Mouse (Mus musculus): ENCODE data around the gene Ap4b1. TPM values are rescaled to one million over a fixed set of nuclear protein-coding genes. Genes with fewer than 3 reads are reported as not detected.

The Ap4b1 gene
- polyA plus RNA-seq, 1 experiment from 2014 or later = 24.5 TPM

DNA sequence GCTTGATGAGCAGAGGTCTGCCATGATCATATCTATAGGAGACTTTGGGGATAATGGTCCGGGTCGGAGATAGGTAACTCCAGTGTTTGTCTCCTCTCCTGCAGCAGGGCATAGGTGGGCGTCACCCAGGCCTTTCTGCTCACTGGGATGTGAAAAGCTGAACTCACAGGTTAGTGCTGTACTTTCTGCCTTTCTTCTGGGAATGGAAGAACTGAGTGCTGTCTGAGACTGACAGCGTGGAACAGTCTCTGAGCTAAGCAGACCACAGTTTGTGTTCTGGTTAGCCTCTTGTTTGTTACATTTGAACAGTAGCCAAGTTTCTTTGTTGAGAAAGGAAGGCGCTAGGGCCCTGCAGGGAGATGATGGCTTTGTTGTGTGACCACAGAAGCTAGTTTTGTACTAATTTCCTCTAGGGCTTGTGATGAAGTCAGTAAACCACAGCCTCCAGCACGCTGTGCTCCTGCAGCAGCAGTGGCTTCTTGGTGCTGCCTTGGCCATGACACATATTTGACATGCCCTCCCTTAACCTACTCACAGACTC, 50.6 kb downstream of the Ap4b1 start:
- Histone ChIP-seq H3K27ac (no peak overlapping the region), H3K9ac (no peak overlapping the region), H3K4me3 (no peak overlapping the region), H3K9me3 (no peaks in the 10 kb centered on the region), H3K36me3 (replicated peaks) (no peaks in the 10 kb centered on the region), H3K4me2 (no peak overlapping the region), H3K27me3 (replicated peaks) (no peaks in the 10 kb centered on the region), H3K4me1 (no peaks in the 10 kb centered on the region)
- ATAC-seq (replicated peaks) = no peak
- 65% methylated on average over 6 of the region's 6 CpGs for WGBS

DNA sequence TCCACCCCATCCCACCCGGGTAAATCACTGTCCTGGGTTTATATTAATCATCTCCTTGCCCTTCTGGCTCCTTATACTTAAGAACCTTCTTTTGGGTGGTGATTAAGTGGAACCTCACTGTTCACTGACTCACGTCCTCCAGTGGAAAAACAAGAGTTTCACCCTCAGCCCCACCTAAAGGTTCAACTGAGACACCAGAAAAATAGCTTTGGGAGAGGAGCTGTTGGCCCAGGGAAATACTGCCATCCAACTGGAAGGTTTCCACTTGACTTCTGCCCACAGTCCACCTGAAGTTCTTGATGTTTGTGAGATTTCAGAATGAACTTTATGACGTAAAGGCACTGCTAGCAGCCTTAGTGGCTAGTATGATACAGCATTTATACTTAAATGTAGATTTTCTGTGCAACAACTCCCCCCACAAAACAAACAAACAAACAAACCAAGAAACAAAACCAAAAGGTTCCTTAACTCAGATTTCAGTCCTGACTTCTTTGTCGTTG, 53.5 kb downstream of the Ap4b1 start:
- Histone ChIP-seq H3K27me3 (replicated peaks) (no peaks in the 10 kb centered on the region), H3K9ac (no peak overlapping the region), H3K9me3 (no peaks in the 10 kb centered on the region), H3K4me3 (no peak overlapping the region), H3K4me1 (no peaks in the 10 kb centered on the region), H3K36me3 (replicated peaks) (no peaks in the 10 kb centered on the region), H3K27ac (no peak overlapping the region), H3K4me2 (no peak overlapping the region)
- ATAC-seq (replicated peaks) = no peak
- WGBS = 83% methylated on average over 4 of the region's 4 CpGs

DNA sequence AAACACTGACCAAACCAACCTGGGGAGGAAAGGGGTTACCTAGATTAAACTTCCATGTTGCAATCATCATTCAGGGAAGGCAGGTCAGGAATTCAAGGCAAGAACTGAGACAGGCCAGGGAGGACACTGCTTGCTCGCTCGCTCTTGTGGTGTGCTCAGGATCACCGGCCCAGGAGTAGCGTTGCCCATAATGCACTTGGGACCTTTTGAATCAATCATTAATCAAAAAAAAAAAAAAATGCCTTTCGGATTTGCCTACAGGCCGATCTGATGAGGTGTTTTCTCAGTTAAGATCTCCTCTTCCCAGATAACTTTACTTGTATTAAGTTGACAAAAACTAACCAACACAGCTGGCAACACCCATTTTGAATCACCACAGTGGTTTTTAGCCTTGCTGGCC, 54.9 kb downstream of the Ap4b1 start:
- no peak for ATAC-seq (replicated peaks)
- Histone ChIP-seq H3K4me3 (no peak overlapping the region), H3K4me2 (no peak overlapping the region), H3K27me3 (replicated peaks) (no peaks in the 10 kb centered on the region), H3K36me3 (replicated peaks) (no peaks in the 10 kb centered on the region), H3K9me3 (no peaks in the 10 kb centered on the region), H3K9ac (no peak overlapping the region), H3K4me1 (no peaks in the 10 kb centered on the region), H3K27ac (no peak overlapping the region)
- WGBS = 90% methylated on average over 6 of the region's 6 CpGs

DNA sequence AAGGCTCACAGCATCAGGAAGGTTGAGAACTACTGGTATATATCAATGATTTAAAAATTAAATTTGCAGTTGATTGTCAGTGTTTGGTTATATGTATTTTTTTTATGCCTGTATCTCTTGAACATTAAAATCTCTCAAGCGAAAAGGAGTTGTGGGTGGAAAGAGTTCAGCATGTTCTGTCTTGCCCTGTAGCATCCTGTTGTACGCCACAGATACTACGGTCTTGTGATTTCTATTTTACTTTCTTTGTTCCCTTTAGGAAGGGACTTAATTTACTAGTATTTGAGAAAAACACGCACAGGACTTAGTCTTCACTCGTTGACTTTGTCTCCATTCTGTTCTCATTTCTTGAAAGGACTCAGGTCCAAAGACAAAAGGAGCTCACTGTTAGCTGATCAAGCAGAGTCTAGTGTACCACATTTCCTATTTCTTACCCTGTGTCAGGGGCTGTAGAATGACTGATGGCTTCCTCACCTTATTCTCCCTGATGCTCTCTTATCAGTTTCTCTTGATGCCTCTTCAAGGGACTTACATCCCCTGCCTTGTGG, 58.2 kb downstream of the Ap4b1 start:
- Histone ChIP-seq H3K4me3 (no peak overlapping the region), H3K36me3 (replicated peaks) (no peaks in the 10 kb centered on the region), H3K27ac (no peak overlapping the region), H3K27me3 (replicated peaks) (no peaks in the 10 kb centered on the region), H3K9ac (no peak overlapping the region), H3K9me3 (no peaks in the 10 kb centered on the region), H3K4me1 (no peaks in the 10 kb centered on the region), H3K4me2 (no peak overlapping the region)
- WGBS = 92% methylated on average over 5 of the region's 5 CpGs
- ATAC-seq (replicated peaks) = no peak

DNA sequence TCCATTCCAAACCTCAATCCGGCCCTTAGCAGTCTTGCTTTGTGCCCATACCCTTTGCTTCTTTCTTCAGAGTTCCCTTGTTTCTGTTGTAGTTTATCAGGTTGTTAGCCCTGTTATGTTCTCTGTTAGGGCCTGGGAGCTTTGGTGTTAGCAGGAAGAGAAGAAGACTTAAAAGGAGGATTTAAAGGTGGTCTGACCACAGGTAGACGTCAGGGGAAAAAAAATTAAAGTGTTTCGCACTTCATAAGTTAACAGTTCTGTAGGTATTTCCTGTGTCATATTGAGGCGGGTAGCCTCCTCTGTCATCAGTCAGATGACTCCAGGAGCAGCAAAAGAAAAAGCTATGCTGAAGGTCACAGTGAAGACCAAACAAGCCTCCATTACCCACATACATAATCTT, 58.7 kb downstream of the Ap4b1 start:
- no peaks in the 10 kb centered on the region for H3K36me3 ChIP-seq (replicated peaks)
- no peaks in the 10 kb centered on the region for H3K27me3 ChIP-seq (replicated peaks)
- H3K4me1 ChIP-seq = no peaks in the 10 kb centered on the region
- ATAC-seq (replicated peaks) = no peak
- H3K4me3 ChIP-seq = no peak overlapping the region
- H3K27ac ChIP-seq = no peak overlapping the region
- 87% methylated on average over 4 of the region's 4 CpGs for WGBS
- no peaks in the 10 kb centered on the region for H3K9me3 ChIP-seq
- H3K9ac ChIP-seq = no peak overlapping the region
- no peak overlapping the region for H3K4me2 ChIP-seq

Other genes with a start within 250 kb of the Ap4b1 start
- gene Syt6, start 234.3 kb upstream of the Ap4b1 start, polyA plus RNA-seq (2015; fragmentation: Nextera tagmentation; extraction: Ambion mirVana) = 17.1 and 17.4 TPM in 2 replicates
- not detected in 2 replicates for gene Atg4a-ps, start 163.5 kb upstream of the Ap4b1 start, polyA plus RNA-seq (2015; fragmentation: Nextera tagmentation; extraction: Ambion mirVana)
- 4.8 and 6.5 TPM in 2 replicates for gene Olfml3, start 71.5 kb upstream of the Ap4b1 start, polyA plus RNA-seq (2015; fragmentation: Nextera tagmentation; extraction: Ambion mirVana)
- gene Gm10964, start 70.2 kb upstream of the Ap4b1 start, polyA plus RNA-seq (2015; fragmentation: Nextera tagmentation; extraction: Ambion mirVana) = not detected in 2 replicates
- gene Hipk1, start 18.0 kb upstream of the Ap4b1 start, polyA plus RNA-seq (2015; fragmentation: Nextera tagmentation; extraction: Ambion mirVana) = 13.0 and 13.2 TPM in 2 replicates
- 20.4 and 24.1 TPM in 2 replicates for gene Dclre1b, start 76 bp upstream of the Ap4b1 start, polyA plus RNA-seq (2015; fragmentation: Nextera tagmentation; extraction: Ambion mirVana)
- 0.35 and 0.47 TPM in 2 replicates for gene Gm43064, start 53 bp downstream of the Ap4b1 start, polyA plus RNA-seq (2015; fragmentation: Nextera tagmentation; extraction: Ambion mirVana)
- gene Bcl2l15, start 23.1 kb downstream of the Ap4b1 start, polyA plus RNA-seq (2015; fragmentation: Nextera tagmentation; extraction: Ambion mirVana) = 0.18 and 0.32 TPM in 2 replicates
- 0.22 and 0.51 TPM in 2 replicates for gene Ptpn22, start 50.3 kb downstream of the Ap4b1 start, polyA plus RNA-seq (2015; fragmentation: Nextera tagmentation; extraction: Ambion mirVana)
- 22.8 and 23.0 TPM in 2 replicates for gene Rsbn1, start 104.6 kb downstream of the Ap4b1 start, polyA plus RNA-seq (2015; fragmentation: Nextera tagmentation; extraction: Ambion mirVana)
- gene Phtf1, start 158.6 kb downstream of the Ap4b1 start, polyA plus RNA-seq (2015; fragmentation: Nextera tagmentation; extraction: Ambion mirVana) = 25.0 and 26.2 TPM in 2 replicates